Mouse (Mus musculus) cerebellum, adult 2 months (tissue): ENCODE data around the gene Fem1b.
A peak's percentile ranks its signal among the peaks of the same experiment; 100 is the strongest.

Source experiments
- CTCF ChIP-seq: fragments of 200-500 bp; IDR thresholded peaks from 2 replicates; pipeline ENCODE4 v1.5.1; 2011; ENCODE audit warnings: low read depth, mild to moderate bottlenecking, control low read depth, low read length, moderate library complexity, borderline replicate concordance; ENCODE audit not compliant: insufficient read depth
- POLR2A ChIP-seq: fragments of 200-500 bp; IDR thresholded peaks from 2 replicates; pipeline ENCODE4 v1.6.1; 2011; ENCODE audit warnings: low read length, control low read depth, borderline replicate concordance; ENCODE audit not compliant: insufficient read depth

GRCm38 (mm10) chr9:62782976-62783781, 28.6 kb downstream of the Fem1b start:
- TF ChIP-seq CTCF (peak; percentile 24; the same call in 1 of the 2 replicates), POLR2A (no peak)
